Mouse (Mus musculus) C2C12 (cell line): ENCODE measurements around the gene Trpm2.

ENCODE experiments used
- CTCF ChIP-seq: IDR thresholded peaks from one replicate; pipeline ENCODE4 v1.5.1; 2011; ENCODE audit not compliant: control insufficient read depth, insufficient read depth, insufficient read length
- MYOD1 ChIP-seq: IDR thresholded peaks from one replicate; pipeline ENCODE4 v1.6.1; 2011; ENCODE audit warnings: low read depth; ENCODE audit not compliant: control insufficient read depth, insufficient read length

- TF ChIP-seq MYOD1, result no peak
- no peak for TF ChIP-seq CTCF
Observed at GRCm38 (mm10) chr10:77969973-77970325, 414 bp downstream of the Trpm2 start.
